Mouse (Mus musculus): Measurements from ENCODE around the gene Thyn1. TPM values are rescaled to one million over a fixed set of nuclear protein-coding genes. Genes with fewer than 3 reads are reported as not detected.

Thyn1 gene
- polyA plus RNA-seq, 2 experiments = 69.2 to 127 TPM

DNA sequence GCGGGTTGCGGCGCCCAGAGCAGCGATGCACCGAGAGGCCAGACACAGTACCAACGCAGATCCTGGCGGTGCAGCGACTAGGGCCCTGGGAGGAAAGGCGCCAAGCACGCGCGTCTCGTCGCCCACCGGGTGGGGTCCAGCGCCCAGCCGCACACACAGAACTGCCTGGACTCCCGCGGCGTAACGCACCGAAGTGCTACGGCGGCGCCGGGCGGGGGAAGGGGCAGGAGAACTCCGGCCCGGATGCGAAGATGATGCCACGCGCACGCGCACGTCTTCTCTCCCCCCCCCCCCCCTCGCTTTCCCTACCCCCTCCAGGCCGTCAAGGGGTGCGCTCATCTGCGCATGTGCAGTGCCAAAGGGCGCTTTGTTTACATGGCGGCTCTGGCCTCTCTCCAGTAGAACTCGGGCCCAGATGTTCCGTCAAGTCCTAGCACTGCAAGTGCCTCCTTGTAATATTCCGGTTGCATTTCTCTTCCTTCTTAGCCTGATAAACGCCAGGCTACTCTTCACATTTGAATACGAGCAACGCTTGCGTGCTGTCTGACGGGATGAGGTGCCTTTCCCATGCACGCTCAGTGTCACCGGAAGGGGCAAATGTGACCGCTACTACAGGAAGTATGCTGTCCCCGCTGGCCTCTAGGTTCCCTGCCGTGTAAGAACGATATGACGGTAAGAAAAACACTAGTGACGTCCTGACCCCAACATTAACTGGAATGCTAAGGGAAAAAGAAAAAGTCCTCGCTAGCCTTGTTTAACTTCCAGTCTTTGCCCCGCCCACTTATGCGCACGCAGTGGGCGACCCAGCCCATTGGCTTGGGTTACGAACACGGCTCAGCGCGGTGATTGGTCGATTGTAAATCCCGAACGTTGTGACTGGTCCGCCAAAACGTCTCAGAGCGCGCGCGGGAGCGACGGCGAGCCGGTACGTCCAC, 30.6 kb downstream of the Thyn1 start, which contains the start of the genes Vps26b and Ncapd3:
Vps26b (minus strand) TSS at position 238 of the 935 bp plus-strand sequence.
Ncapd3 (plus strand) TSS at position 348 of the 935 bp plus-strand sequence.
- under 1% methylated on average over 58 of the region's 80 CpGs for WGBS
- peaks cover 25% of the 10 kb centered on the region for H3K4me1 ChIP-seq (ENCODE audit: control insufficient read depth, insufficient read depth, low read length)
- ATAC-seq (ENCODE audit: low FRiP score, low read depth) = peak; percentile 96
- peak within 1 kb of the TSS; percentile 87 for H3K27ac ChIP-seq (replicated peaks; ENCODE audit: low read depth, low read length)
- peak within 1 kb of the TSS; percentile 74 for H3K4me2 ChIP-seq (replicated peaks; ENCODE audit: low read depth, low read length, severe bottlenecking)
- H3K9ac ChIP-seq (ENCODE audit: low read depth, low read length, severe bottlenecking) = peak within 1 kb of the TSS; percentile 93
- H3K9me3 ChIP-seq (ENCODE audit: control insufficient read depth, low read length) = no peaks in the 10 kb centered on the region
- TF ChIP-seq POLR2A (IDR thresholded peaks at IDR 0.05; ENCODE audit: borderline replicate concordance, extremely low read depth, insufficient read depth, insufficient read length) = peak; percentile 71; the same call in 1 of the 2 replicates
- peak; percentile 99 for DNase-seq (ENCODE audit: low spot score)
- peak within 1 kb of the TSS; percentile 93 for H3K4me3 ChIP-seq (replicated peaks; ENCODE audit: low read length)
- H3K36me3 ChIP-seq (ENCODE audit: control insufficient read depth, insufficient read depth, low read length) = no peaks in the 10 kb centered on the region
- no peaks in the 10 kb centered on the region for H3K27me3 ChIP-seq (ENCODE audit: control insufficient read depth, insufficient read depth, low read length)

DNA sequence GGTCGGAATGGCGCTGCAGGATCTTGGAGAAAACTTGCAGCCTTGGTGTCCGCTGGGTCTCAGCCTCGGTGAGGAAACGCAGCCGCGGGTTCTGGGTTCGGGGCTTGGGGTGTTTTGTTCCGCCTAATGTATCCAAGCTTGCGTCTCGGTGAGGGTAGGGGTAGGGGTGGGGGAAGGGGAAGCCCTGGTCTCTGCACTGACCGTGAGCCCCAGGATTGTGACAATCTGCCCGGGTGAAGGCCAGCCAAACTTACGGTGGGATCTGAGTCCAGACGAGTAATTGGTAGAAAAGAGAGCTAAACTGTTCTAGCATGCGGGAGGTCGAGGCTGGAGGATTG, 31.2 kb downstream of the Thyn1 start:
- Histone ChIP-seq H3K4me1 (ENCODE audit: control insufficient read depth, insufficient read depth, low read length) (peaks cover 25% of the 10 kb centered on the region), H3K4me2 (replicated peaks; ENCODE audit: low read depth, low read length, severe bottlenecking) (peak overlapping the region; percentile 74), H3K4me3 (replicated peaks; ENCODE audit: low read length) (peak overlapping the region; percentile 93), H3K36me3 (ENCODE audit: control insufficient read depth, insufficient read depth, low read length) (no peaks in the 10 kb centered on the region), H3K9me3 (ENCODE audit: control insufficient read depth, low read length) (no peaks in the 10 kb centered on the region), H3K27me3 (ENCODE audit: control insufficient read depth, insufficient read depth, low read length) (no peaks in the 10 kb centered on the region), H3K9ac (ENCODE audit: low read depth, low read length, severe bottlenecking) (peak overlapping the region; percentile 93), H3K27ac (replicated peaks; ENCODE audit: low read depth, low read length) (no peak overlapping the region)
- ATAC-seq (ENCODE audit: low FRiP score, low read depth) (peak; percentile 13; the same call in 1 of the 2 replicates), DNase-seq (ENCODE audit: low spot score) (no peak)
- under 1% methylated on average over 17 of the region's 17 CpGs for WGBS
- no peak for TF ChIP-seq POLR2A (IDR thresholded peaks at IDR 0.05; ENCODE audit: borderline replicate concordance, extremely low read depth, insufficient read depth, insufficient read length)

DNA sequence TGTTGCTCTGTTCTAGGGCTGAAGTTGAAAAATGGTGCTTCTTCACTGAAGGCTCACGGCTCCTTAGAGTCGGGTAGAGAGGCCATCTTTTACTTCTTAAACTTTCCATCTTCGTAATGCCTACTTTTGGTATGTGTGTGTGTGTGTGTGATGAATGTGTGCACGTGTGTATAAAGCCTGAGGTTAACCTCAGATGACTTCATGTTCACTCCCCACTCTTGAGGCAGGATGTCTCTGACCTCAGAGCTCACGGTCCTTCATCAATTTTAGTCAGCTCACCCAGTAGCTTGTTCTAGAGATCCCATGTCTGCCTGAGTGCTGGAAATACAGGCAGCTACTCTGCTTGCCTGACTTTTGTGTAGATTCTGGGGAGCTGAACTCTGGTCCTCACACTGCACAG, 44.4 kb downstream of the Thyn1 start:
- Histone ChIP-seq H3K36me3 (ENCODE audit: control insufficient read depth, insufficient read depth, low read length) (peaks cover 89% of the 10 kb centered on the region), H3K27ac (replicated peaks; ENCODE audit: low read depth, low read length) (no peak overlapping the region), H3K4me1 (ENCODE audit: control insufficient read depth, insufficient read depth, low read length) (no peaks in the 10 kb centered on the region), H3K4me3 (replicated peaks; ENCODE audit: low read length) (no peak overlapping the region), H3K4me2 (replicated peaks; ENCODE audit: low read depth, low read length, severe bottlenecking) (no peak overlapping the region), H3K9ac (ENCODE audit: low read depth, low read length, severe bottlenecking) (no peak overlapping the region), H3K27me3 (ENCODE audit: control insufficient read depth, insufficient read depth, low read length) (no peaks in the 10 kb centered on the region), H3K9me3 (ENCODE audit: control insufficient read depth, low read length) (no peaks in the 10 kb centered on the region)
- WGBS = 89% methylated on average over 5 of the region's 5 CpGs
- no peak for TF ChIP-seq POLR2A (IDR thresholded peaks at IDR 0.05; ENCODE audit: borderline replicate concordance, extremely low read depth, insufficient read depth, insufficient read length)
- ATAC-seq (ENCODE audit: low FRiP score, low read depth) = no peak
- no peak for DNase-seq (ENCODE audit: low spot score)

DNA sequence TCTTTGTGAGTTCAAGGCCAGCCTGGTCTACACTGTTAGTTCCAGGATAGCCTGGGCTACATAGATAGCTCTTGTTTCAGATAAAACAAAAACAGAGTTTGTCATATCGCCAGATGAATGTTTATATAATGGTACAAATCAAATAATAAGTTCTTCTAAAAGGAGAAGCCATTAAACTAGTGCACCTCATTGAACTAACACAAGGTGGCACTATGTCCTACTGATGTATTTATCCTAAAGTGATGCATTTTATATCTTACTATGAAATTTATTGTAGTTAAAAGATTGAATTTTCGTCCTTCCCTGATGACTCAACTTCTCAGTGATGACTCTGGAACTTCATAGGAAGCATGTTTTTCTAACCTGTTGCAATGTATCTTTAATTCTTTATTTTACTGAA, 50.0 kb downstream of the Thyn1 start:
- no peaks in the 10 kb centered on the region for H3K9me3 ChIP-seq (ENCODE audit: control insufficient read depth, low read length)
- no peak overlapping the region for H3K4me2 ChIP-seq (replicated peaks; ENCODE audit: low read depth, low read length, severe bottlenecking)
- H3K36me3 ChIP-seq (ENCODE audit: control insufficient read depth, insufficient read depth, low read length) = peaks cover 79% of the 10 kb centered on the region
- H3K4me1 ChIP-seq (ENCODE audit: control insufficient read depth, insufficient read depth, low read length) = no peaks in the 10 kb centered on the region
- TF ChIP-seq POLR2A (IDR thresholded peaks at IDR 0.05; ENCODE audit: borderline replicate concordance, extremely low read depth, insufficient read depth, insufficient read length) = no peak
- H3K9ac ChIP-seq (ENCODE audit: low read depth, low read length, severe bottlenecking) = no peak overlapping the region
- H3K27ac ChIP-seq (replicated peaks; ENCODE audit: low read depth, low read length) = no peak overlapping the region
- no peak overlapping the region for H3K4me3 ChIP-seq (replicated peaks; ENCODE audit: low read length)
- ATAC-seq (ENCODE audit: low FRiP score, low read depth) (no peak), DNase-seq (ENCODE audit: low spot score) (no peak)
- H3K27me3 ChIP-seq (ENCODE audit: control insufficient read depth, insufficient read depth, low read length) = no peaks in the 10 kb centered on the region
- 93% methylated on average over 2 of the region's 2 CpGs for WGBS

Other genes with a start within 250 kb of the Thyn1 start
- 3.5 TPM in 2 replicates for gene Glb1l2, start 193.2 kb upstream of the Thyn1 start, polyA plus RNA-seq (2012; rRNA removed)
- gene Glb1l2, start 193.2 kb upstream of the Thyn1 start, polyA plus RNA-seq (2014; fragmentation: Nextera tagmentation; extraction: Ambion mirVana) = 2.6 and 4.4 TPM in 2 replicates
- gene Glb1l3, start 138.8 kb upstream of the Thyn1 start, polyA plus RNA-seq (2012; rRNA removed) = not detected in 2 replicates
- not detected in 2 replicates for gene Glb1l3, start 138.8 kb upstream of the Thyn1 start, polyA plus RNA-seq (2014; fragmentation: Nextera tagmentation; extraction: Ambion mirVana)
- 0.05 TPM in 2 replicates for gene Gm1110, start 76.6 kb upstream of the Thyn1 start, polyA plus RNA-seq (2012; rRNA removed)
- not detected in 2 replicates for gene Gm1110, start 76.6 kb upstream of the Thyn1 start, polyA plus RNA-seq (2014; fragmentation: Nextera tagmentation; extraction: Ambion mirVana)
- 46.4 and 47.3 TPM in 2 replicates for gene Acad8, start 144 bp upstream of the Thyn1 start, polyA plus RNA-seq (2012; rRNA removed)
- 45.6 and 46.7 TPM in 2 replicates for gene Acad8, start 144 bp upstream of the Thyn1 start, polyA plus RNA-seq (2014; fragmentation: Nextera tagmentation; extraction: Ambion mirVana)
- gene Vps26b, start 30.4 kb downstream of the Thyn1 start, polyA plus RNA-seq (2012; rRNA removed) = 40.3 and 44.1 TPM in 2 replicates
- gene Vps26b, start 30.4 kb downstream of the Thyn1 start, polyA plus RNA-seq (2014; fragmentation: Nextera tagmentation; extraction: Ambion mirVana) = 44.2 and 49.2 TPM in 2 replicates
- gene Ncapd3, start 30.5 kb downstream of the Thyn1 start, polyA plus RNA-seq (2012; rRNA removed) = 38.5 and 38.8 TPM in 2 replicates
- 24.3 and 28.2 TPM in 2 replicates for gene Ncapd3, start 30.5 kb downstream of the Thyn1 start, polyA plus RNA-seq (2014; fragmentation: Nextera tagmentation; extraction: Ambion mirVana)
- 100 and 103 TPM in 2 replicates for gene Jam3, start 155.7 kb downstream of the Thyn1 start, polyA plus RNA-seq (2012; rRNA removed)
- gene Jam3, start 155.7 kb downstream of the Thyn1 start, polyA plus RNA-seq (2014; fragmentation: Nextera tagmentation; extraction: Ambion mirVana) = 110 and 112 TPM in 2 replicates